Mouse (Mus musculus) thymus, adult 2 months (tissue): ENCODE results near the gene Slc30a7. TPM values are rescaled to one million over a fixed set of nuclear protein-coding genes. Genes with fewer than 3 reads are reported as not detected.

Source experiments
- DNase-seq: peaks from one replicate; pipeline ENCODE4 v3.0.0; 2021
- H3K27ac ChIP-seq: fragments of 200-500 bp; 2 replicates; pipeline ENCODE4 v1.5.1; 2012; ENCODE audit warnings: low read length, control low read depth; ENCODE audit not compliant: control insufficient read depth, insufficient read depth
- H3K27me3 ChIP-seq: fragments of 200-500 bp; 2 replicates; pipeline ENCODE4 v1.6.1; 2012; ENCODE audit warnings: mild to moderate bottlenecking, low read length, moderate library complexity, mixed read lengths; ENCODE audit not compliant: control insufficient read depth, insufficient read depth
- H3K36me3 ChIP-seq: fragments of 200-500 bp; 2 replicates; pipeline ENCODE4 v1.6.1; 2012; ENCODE audit warnings: mild to moderate bottlenecking, low read length, moderate library complexity; ENCODE audit not compliant: control insufficient read depth, insufficient read depth
- H3K4me1 ChIP-seq: fragments of 200-500 bp; replicated peaks from 2 replicates; pipeline ENCODE4 v1.6.1; 2012; ENCODE audit warnings: low read length; ENCODE audit not compliant: control insufficient read depth, insufficient read depth
- H3K4me3 ChIP-seq: fragments of 200-500 bp; 2 replicates; pipeline ENCODE4 v1.5.1; 2012; ENCODE audit warnings: mild to moderate bottlenecking, low read length, control low read depth, moderate library complexity; ENCODE audit not compliant: control insufficient read depth, insufficient read depth
- CTCF ChIP-seq: fragments of 200-500 bp; IDR thresholded peaks from 2 replicates; pipeline ENCODE4 v1.5.1; 2012; ENCODE audit warnings: mild to moderate bottlenecking, control low read depth, low read length, moderate library complexity, borderline replicate concordance; ENCODE audit not compliant: control insufficient read depth, poor library complexity, insufficient read depth; ENCODE audit errors: extremely low read depth
- POLR2A ChIP-seq: fragments of 200-500 bp; IDR thresholded peaks from 2 replicates; pipeline ENCODE4 v1.6.1; 2012; ENCODE audit warnings: mild to moderate bottlenecking, low read length, control low read depth, moderate library complexity; ENCODE audit not compliant: control insufficient read depth, poor library complexity, insufficient read depth; ENCODE audit errors: extremely low read depth
- whole genome bisulfite sequencing: fragments of 180-500 bp; shearing (Covaris S2); methylation state at CpG from one replicate; pipeline ENCODE4 v1.1.7; 2018; 5-methylcytosine and 5-hydroxymethylcytosine counted together
- polyA plus RNA-seq: library from polyadenylated mRNA; depleted of rRNA; stranded (reverse); fragments of >200 nt; gene quantifications from 2 replicates; pipeline ENCODE4 v1.2.3, GENCODE M21; 2012

The Slc30a7 gene
- polyA plus RNA-seq, 1 experiment = 18.1 TPM

- no peak for DNase-seq
- Histone ChIP-seq H3K27ac (no peak overlapping the region), H3K27me3 (no peaks in the 10 kb centered on the region), H3K36me3 (no peaks in the 10 kb centered on the region), H3K4me1 (peaks cover 4% of the 10 kb centered on the region), H3K4me3 (no peak overlapping the region)
- 16% methylated on average over 11 of the region's 11 CpGs for WGBS
- no peak for TF ChIP-seq CTCF
- no peak for TF ChIP-seq POLR2A
Measured at GRCm38 (mm10) chr3:116030152-116030788, 23.1 kb upstream of the Slc30a7 start.

DNA sequence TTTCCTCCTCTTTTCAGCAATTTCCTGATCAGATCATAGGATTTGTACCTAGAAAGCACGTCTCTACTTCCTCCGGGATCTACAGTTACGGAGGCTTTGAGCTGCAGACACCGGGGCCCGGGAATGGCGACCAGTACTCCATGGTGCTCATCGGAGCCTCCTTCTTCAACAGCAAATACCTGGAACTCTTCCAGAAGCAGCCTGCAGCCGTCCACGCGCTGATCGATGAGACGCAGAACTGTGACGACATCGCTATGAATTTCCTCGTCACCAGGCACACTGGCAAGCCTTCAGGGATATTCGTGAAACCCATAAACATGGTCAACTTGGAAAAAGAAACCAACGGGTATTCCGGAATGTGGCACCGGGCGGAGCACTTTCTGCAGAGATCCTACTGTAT lies 19.8 kb upstream of the Slc30a7 start:
- 97% methylated on average over 20 of the region's 20 CpGs for WGBS

DNA sequence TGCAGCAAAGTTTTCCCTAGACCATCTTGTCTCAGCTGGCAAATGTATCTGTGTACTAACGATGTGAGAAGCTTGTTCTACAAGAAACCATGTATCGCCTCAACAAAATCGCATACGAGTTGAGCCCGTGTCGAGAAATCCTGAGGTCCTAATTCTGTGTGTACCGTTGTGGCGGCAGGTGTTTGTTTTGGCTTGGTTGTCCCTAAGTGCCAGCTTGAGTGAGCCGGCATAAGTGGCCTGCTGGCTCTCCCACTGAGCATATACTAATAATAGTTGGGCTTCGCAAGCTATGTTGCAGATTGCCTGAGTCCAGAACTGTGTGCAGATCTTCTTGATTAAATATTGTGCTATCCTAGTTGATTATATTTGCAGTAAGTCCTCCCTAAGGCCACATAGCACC lies 18.5 kb upstream of the Slc30a7 start:
- whole genome bisulfite sequencing = 96% methylated on average over 10 of the region's 10 CpGs

More for the DNA sequence above, 19.8 kb upstream of the Slc30a7 start:
- H3K4me1 ChIP-seq = peaks cover 4% of the 10 kb centered on the region
- no peak for TF ChIP-seq CTCF
- no peak for TF ChIP-seq POLR2A
- H3K4me3 ChIP-seq = no peak overlapping the region
- DNase-seq = no peak
- no peaks in the 10 kb centered on the region for H3K36me3 ChIP-seq
- H3K27me3 ChIP-seq = no peaks in the 10 kb centered on the region
- H3K27ac ChIP-seq = no peak overlapping the region

DNA sequence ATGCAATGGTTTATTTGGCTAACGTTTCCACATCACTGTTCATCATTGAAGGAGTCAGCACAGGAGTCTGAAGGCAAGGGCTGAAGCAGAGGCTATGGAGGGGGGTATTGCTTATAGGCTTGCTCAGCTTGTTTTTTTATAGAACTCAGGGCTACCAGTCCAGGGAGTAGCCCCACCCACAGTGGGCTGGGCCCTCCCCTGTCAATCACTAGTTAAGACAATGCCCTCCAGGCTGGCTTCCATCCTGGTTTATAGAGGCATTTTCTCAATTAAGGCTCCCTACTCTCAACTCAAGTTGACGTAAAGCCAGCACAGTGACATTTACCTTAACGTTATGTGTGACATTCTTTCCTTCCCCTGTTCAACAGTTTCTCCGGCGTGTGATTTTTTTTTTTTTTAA lies 17.5 kb upstream of the Slc30a7 start:
- WGBS = 94% methylated on average over 5 of the region's 5 CpGs
- no peak overlapping the region for H3K27ac ChIP-seq
- DNase-seq = no peak
- no peaks in the 10 kb centered on the region for H3K36me3 ChIP-seq
- TF ChIP-seq POLR2A (no peak), CTCF (no peak)
- H3K4me1 ChIP-seq = no peaks in the 10 kb centered on the region
- no peaks in the 10 kb centered on the region for H3K27me3 ChIP-seq
- no peak overlapping the region for H3K4me3 ChIP-seq

More for the DNA sequence above, 18.5 kb upstream of the Slc30a7 start:
- Histone ChIP-seq H3K36me3 (no peaks in the 10 kb centered on the region), H3K27me3 (no peaks in the 10 kb centered on the region), H3K4me1 (peaks cover 4% of the 10 kb centered on the region), H3K27ac (no peak overlapping the region), H3K4me3 (no peak overlapping the region)
- DNase-seq = no peak
- TF ChIP-seq POLR2A = no peak
- TF ChIP-seq CTCF = no peak

GRCm38 (mm10) chr3:116024236-116024635 lies 17.0 kb upstream of the Slc30a7 start:
- no peak for TF ChIP-seq POLR2A
- TF ChIP-seq CTCF = no peak
- Histone ChIP-seq H3K4me1 (no peaks in the 10 kb centered on the region), H3K36me3 (no peaks in the 10 kb centered on the region), H3K27me3 (no peaks in the 10 kb centered on the region), H3K27ac (no peak overlapping the region), H3K4me3 (no peak overlapping the region)
- 96% methylated on average over 12 of the region's 12 CpGs for WGBS
- DNase-seq = no peak

GRCm38 (mm10) chr3:116019136-116019535 lies 11.9 kb upstream of the Slc30a7 start:
- no peak overlapping the region for H3K27ac ChIP-seq
- no peaks in the 10 kb centered on the region for H3K27me3 ChIP-seq
- no peak for DNase-seq

GRCm38 (mm10) chr3:116018606-116019005 lies 11.4 kb upstream of the Slc30a7 start:
- Histone ChIP-seq H3K36me3 (no peaks in the 10 kb centered on the region), H3K27me3 (no peaks in the 10 kb centered on the region), H3K27ac (no peak overlapping the region), H3K4me1 (no peaks in the 10 kb centered on the region), H3K4me3 (no peak overlapping the region)
- WGBS = 90% methylated on average over 4 of the region's 4 CpGs
- TF ChIP-seq POLR2A (no peak), CTCF (no peak)
- no peak for DNase-seq

More at GRCm38 (mm10) chr3:116019136-116019535, 11.9 kb upstream of the Slc30a7 start:
- TF ChIP-seq CTCF = no peak
- no peaks in the 10 kb centered on the region for H3K36me3 ChIP-seq
- H3K4me3 ChIP-seq = no peak overlapping the region
- no peaks in the 10 kb centered on the region for H3K4me1 ChIP-seq
- WGBS = 98% methylated on average over 5 of the region's 5 CpGs
